Mouse (Mus musculus) MEL (cell line): ENCODE measurements around the gene Bmt2.

ENCODE experiments used
- BHLHE40 ChIP-seq: IDR thresholded peaks from 2 replicates; pipeline ENCODE4 v1.6.1; 2012; ENCODE audit warnings: low read depth, mild to moderate bottlenecking, inconsistent platforms, low read length, improper control_type of control experiment, borderline replicate concordance
- CHD1 ChIP-seq: IDR thresholded peaks from 2 replicates; pipeline ENCODE4 v1.6.1; 2012; ENCODE audit warnings: low read depth, mild to moderate bottlenecking, inconsistent platforms, low read length, improper control_type of control experiment
- CTCF ChIP-seq, 3 experiments: IDR thresholded peaks in 2 of 3; conservative IDR thresholded peaks in 1 of 3; 2 replicates each; pipeline ENCODE4 v1.5.1; 2011 to 2012; ENCODE audit warnings: low read length in 3 of 3, low read depth in 2 of 3, mild to moderate bottlenecking in 2 of 3, improper control_type of control experiment in 1 of 3, inconsistent platforms in 1 of 3, mixed read lengths in 1 of 3, moderate library complexity in 1 of 3; ENCODE audit not compliant: control insufficient read depth in 1 of 3, insufficient read depth in 1 of 3, poor library complexity in 1 of 3, severe bottlenecking in 1 of 3
- EP300 ChIP-seq, 2 experiments: IDR thresholded peaks; 2 replicates each; pipeline ENCODE4 v1.6.1; 2011; ENCODE audit warnings: improper control_type of control experiment in 2 of 2, low read length in 2 of 2, low read depth in 1 of 2, mild to moderate bottlenecking in 1 of 2
- NELFE ChIP-seq: IDR thresholded peaks from 2 replicates; pipeline ENCODE4 v1.6.1; 2011; ENCODE audit warnings: low read depth, low read length, improper control_type of control experiment
- USF1 ChIP-seq: IDR thresholded peaks from 2 replicates; pipeline ENCODE4 v1.6.1; 2014; ENCODE audit warnings: low read depth, mild to moderate bottlenecking, inconsistent platforms, low read length, improper control_type of control experiment, moderate library complexity

DNA sequence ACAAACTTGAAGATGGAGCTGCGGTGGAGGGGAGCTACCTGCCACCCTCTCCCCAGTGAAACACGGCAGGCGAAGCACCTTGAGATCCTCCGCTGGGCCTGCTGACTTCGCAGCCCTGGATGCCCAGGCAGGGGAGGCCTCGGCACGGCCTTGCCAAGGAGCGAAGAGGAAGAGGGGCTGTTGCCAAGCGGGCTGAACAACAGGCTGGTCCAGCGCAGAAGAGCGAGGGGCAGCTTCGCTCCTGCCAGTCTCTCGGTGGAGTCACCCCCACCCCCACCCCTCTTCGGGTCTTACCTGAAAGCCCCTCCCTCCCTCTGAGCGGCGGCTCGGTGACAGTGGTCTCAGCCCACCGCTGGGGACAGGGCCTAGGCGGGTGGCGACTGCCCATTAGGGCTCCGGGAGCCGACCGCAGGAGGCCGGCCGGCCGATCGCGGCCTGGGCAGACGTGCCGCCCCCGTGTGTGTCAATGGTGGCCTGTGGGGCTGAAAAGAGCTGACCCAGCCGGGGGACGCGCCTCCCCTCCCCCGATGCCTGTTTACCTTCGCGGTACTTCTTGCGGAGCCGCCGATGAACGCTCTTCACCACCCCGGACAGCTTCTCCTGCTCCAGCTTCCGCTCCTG is 515 bp downstream of the Bmt2 start:
- no peak for TF ChIP-seq EP300 (IDR thresholded peaks at IDR 0.05; ENCODE audit: low read depth in 1 of 2, low read length in 2 of 2)
- TF ChIP-seq CTCF (IDR thresholded peaks at IDR 0.05 in 2 of 3, conservative IDR thresholded peaks at IDR 0.05 in 1 of 3; ENCODE audit: control insufficient read depth in 1 of 3, insufficient read depth in 1 of 3, low read depth in 2 of 3, low read length in 3 of 3, poor library complexity in 1 of 3, severe bottlenecking in 1 of 3): no peak
- no peak for TF ChIP-seq CHD1
- no peak for TF ChIP-seq BHLHE40
- TF ChIP-seq USF1: no peak
- TF ChIP-seq NELFE: 0 out of 2 replicates have a peak, but pooled peaks have one; percentile 1
